Mouse (Mus musculus) heart, postnatal 0 days (tissue): ENCODE data around the gene Ilkap. TPM values are rescaled to one million over a fixed set of nuclear protein-coding genes. Genes with fewer than 3 reads are reported as not detected.

ENCODE experiments used
- ATAC-seq: fragments of 200-750 bp; cut with Nextera tagmentation; 2 replicates; pipeline ENCODE4 v1.8.0; 2017; ENCODE audit warnings: low read depth, moderate number of reproducible peaks, moderate library complexity; ENCODE audit not compliant: insufficient read depth
- DNase-seq: peaks from one replicate; pipeline ENCODE4 v3.0.0-alpha.2; 2016; ENCODE audit warnings: low spot score
- H3K27ac ChIP-seq: fragments of 300-500 bp; sonication (generic); 2 replicates; pipeline ENCODE4 v1.5.1; 2014; ENCODE audit warnings: low read depth, mild to moderate bottlenecking
- H3K27me3 ChIP-seq: fragments of 300-500 bp; sonication (generic); 2 replicates; pipeline ENCODE4 v1.6.1; 2014; ENCODE audit warnings: low read length, mixed read lengths; ENCODE audit not compliant: control insufficient read depth, insufficient read depth
- H3K36me3 ChIP-seq: fragments of 300-500 bp; sonication (generic); replicated peaks from 2 replicates; pipeline ENCODE4 v1.6.1; 2014; ENCODE audit warnings: low read length, mixed read lengths; ENCODE audit not compliant: control insufficient read depth, insufficient read depth
- H3K4me1 ChIP-seq: fragments of 300-500 bp; sonication (generic); 2 replicates; pipeline ENCODE4 v1.6.1; 2014; ENCODE audit warnings: antibody characterized with exemption; ENCODE audit not compliant: control insufficient read depth, insufficient read depth
- H3K4me2 ChIP-seq: fragments of 300-500 bp; sonication (generic); 2 replicates; pipeline ENCODE4 v1.6.1; 2014; ENCODE audit warnings: low read depth, mild to moderate bottlenecking, low read length, moderate library complexity
- H3K4me3 ChIP-seq: fragments of 300-500 bp; sonication (generic); 2 replicates; pipeline ENCODE4 v1.5.1; 2014; ENCODE audit warnings: low read depth, low read length
- H3K9ac ChIP-seq: fragments of 300-500 bp; sonication (generic); replicated peaks from 2 replicates; pipeline ENCODE4 v1.6.1; 2014; ENCODE audit warnings: low read depth, low read length, mixed read lengths
- H3K9me3 ChIP-seq: fragments of 300-500 bp; sonication (generic); replicated peaks from 2 replicates; pipeline ENCODE4 v1.6.1; 2016; ENCODE audit warnings: low read length; ENCODE audit not compliant: control insufficient read depth
- CTCF ChIP-seq: IDR thresholded peaks from 2 replicates; pipeline ENCODE4 v1.5.1; 2016; ENCODE audit warnings: antibody characterized with exemption, control low read depth, low read depth
- EP300 ChIP-seq: IDR thresholded peaks from 2 replicates; pipeline ENCODE4 v1.6.1; 2016; ENCODE audit warnings: antibody characterized with exemption, low read depth
- WGBS: fragments of 180-500 bp; shearing (Covaris S2); extraction: QIAGEN DNeasy Blood & Tissue Kit; methylation state at CpG from one replicate; pipeline ENCODE4 v1.1.7; 2014; 5-methylcytosine and 5-hydroxymethylcytosine counted together
- polyA plus RNA-seq: library from polyadenylated mRNA; unstranded; fragments of >200 nt; fragmentation: Nextera tagmentation; extraction: Ambion mirVana; gene quantifications from 2 replicates; pipeline ENCODE4 v1.2.1, GENCODE M21; 2015
- total RNA-seq: library from RNA; depleted of rRNA; stranded (reverse); fragments of >200 nt; gene quantifications from 2 replicates; pipeline ENCODE4 v1.2.3, GENCODE M21; 2014; ENCODE audit warnings: low replicate concordance

The Ilkap gene
- total and polyA plus RNA-seq, 2 experiments from 2014 or later = 70.5 to 71.4 TPM

DNA sequence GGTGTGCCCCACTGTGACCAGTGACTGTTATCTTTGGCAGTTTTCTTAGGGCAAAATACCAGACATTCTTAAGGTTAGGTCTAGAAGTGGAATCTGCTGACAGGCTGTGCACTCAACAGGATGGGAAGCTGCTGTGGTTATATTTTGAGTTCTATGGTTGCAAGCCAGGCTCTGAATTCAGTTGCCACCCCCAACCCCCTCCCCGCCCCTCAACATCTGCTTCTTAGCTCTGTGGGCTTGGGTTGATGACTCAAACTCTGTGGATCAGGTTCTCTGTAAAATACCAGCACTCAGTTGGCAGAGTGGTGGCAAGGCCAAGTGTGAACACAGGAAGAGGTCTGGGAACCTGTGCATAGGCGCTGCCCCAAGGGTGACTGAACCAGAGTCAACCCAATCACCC lies 46.3 kb downstream of the Ilkap start:
- no peak for DNase-seq
- 87% methylated on average over 2 of the region's 2 CpGs for WGBS
- Histone ChIP-seq H3K9me3 (no peaks in the 10 kb centered on the region), H3K4me2 (peak overlapping the region; percentile 41), H3K4me1 (peaks cover 14% of the 10 kb centered on the region), H3K27me3 (no peaks in the 10 kb centered on the region), H3K4me3 (no peak overlapping the region), H3K27ac (no peak overlapping the region), H3K36me3 (0 out of 2 replicates have a peak, but pooled peaks cover 24% of the 10 kb centered on the region), H3K9ac (no peak overlapping the region)
- ATAC-seq = no peak
- TF ChIP-seq EP300 (no peak), CTCF (no peak)

DNA sequence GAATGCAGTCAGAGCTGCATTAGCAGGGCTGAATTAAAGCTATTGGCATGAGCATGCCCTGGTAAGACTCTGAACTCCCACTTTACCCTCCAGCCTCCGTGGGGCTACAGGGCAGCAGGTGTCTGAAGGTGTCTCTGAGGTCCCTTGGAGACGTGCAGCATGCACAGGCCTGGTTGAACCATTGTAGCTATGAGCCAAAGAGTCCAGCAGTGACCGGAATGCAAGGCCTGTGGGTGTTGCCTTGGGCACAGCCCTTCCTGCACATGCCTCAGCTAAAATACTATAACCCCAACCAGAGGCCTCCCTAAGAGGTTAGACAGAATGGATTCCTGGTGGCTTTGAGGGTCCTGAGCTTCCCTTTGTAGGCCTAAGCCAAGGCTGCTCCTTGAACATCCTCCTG lies 47.4 kb downstream of the Ilkap start:
- peak overlapping the region; percentile 43 for H3K4me3 ChIP-seq
- DNase-seq (peak; percentile 43), ATAC-seq (peak; percentile 55)
- H3K9ac ChIP-seq = peak overlapping the region; percentile 64
- no peaks in the 10 kb centered on the region for H3K9me3 ChIP-seq
- H3K4me2 ChIP-seq = peak overlapping the region; percentile 70
- peaks cover 2% of the 10 kb centered on the region; the same call in 1 of the 2 replicates for H3K27me3 ChIP-seq
- TF ChIP-seq EP300 (no peak; the same call in 1 of the 2 replicates), CTCF (no peak)
- H3K27ac ChIP-seq = peak overlapping the region; percentile 91
- 40% methylated on average over 3 of the region's 3 CpGs for WGBS
- peaks cover 14% of the 10 kb centered on the region for H3K4me1 ChIP-seq
- H3K36me3 ChIP-seq = 0 out of 2 replicates have a peak, but pooled peaks cover 17% of the 10 kb centered on the region

GRCm38 (mm10) chr1:91350841-91351240 lies 47.8 kb downstream of the Ilkap start, which contains the start of gene Klhl30:
Gene Klhl30, plus strand, starts transcription at chr1:91351016.
- peaks cover 14% of the 10 kb centered on the region for H3K4me1 ChIP-seq
- H3K27me3 ChIP-seq = peaks cover 6% of the 10 kb centered on the region
- DNase-seq = peak; percentile 88
- peak within 1 kb of the TSS; percentile 70 for H3K4me2 ChIP-seq
- 17% methylated on average over 4 of the region's 4 CpGs for WGBS
- peak within 1 kb of the TSS; percentile 43 for H3K4me3 ChIP-seq
- peak within 1 kb of the TSS; percentile 64 for H3K9ac ChIP-seq
- TF ChIP-seq CTCF (no peak), EP300 (no peak)
- H3K9me3 ChIP-seq = no peaks in the 10 kb centered on the region
- peak within 1 kb of the TSS; percentile 91 for H3K27ac ChIP-seq
- 0 out of 2 replicates have a peak, but pooled peaks cover 17% of the 10 kb centered on the region for H3K36me3 ChIP-seq
- peak; percentile 91 for ATAC-seq

DNA sequence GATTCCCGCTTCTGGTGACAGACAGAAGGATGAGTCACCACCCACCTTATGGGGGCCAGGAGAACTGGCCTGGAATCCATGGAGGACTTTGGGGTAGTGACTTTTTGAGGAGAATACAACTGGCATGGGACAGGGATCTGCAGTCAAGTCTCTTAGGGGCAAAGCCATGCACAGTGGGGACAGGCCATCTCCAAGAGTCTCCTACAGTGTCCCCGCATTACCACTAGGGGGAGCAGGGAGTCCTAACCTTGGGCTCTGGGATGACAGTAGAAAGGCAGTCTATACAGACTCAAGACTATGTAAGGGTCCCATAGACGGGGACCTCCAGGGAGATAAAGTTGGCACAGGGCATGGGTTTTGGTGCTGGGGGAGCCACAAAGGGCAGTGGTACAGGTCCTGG lies 51.7 kb downstream of the Ilkap start:
- Histone ChIP-seq H3K4me3 (no peak overlapping the region), H3K4me2 (no peak overlapping the region), H3K27ac (no peak overlapping the region), H3K4me1 (peaks cover 10% of the 10 kb centered on the region), H3K9ac (no peak overlapping the region), H3K27me3 (peaks cover 45% of the 10 kb centered on the region), H3K36me3 (no peaks in the 10 kb centered on the region), H3K9me3 (no peaks in the 10 kb centered on the region)
- ATAC-seq (peak; percentile 37), DNase-seq (peak; percentile 86)
- WGBS = 33% methylated on average over 3 of the region's 3 CpGs
- TF ChIP-seq EP300 = no peak
- peak; percentile 92 for TF ChIP-seq CTCF

DNA sequence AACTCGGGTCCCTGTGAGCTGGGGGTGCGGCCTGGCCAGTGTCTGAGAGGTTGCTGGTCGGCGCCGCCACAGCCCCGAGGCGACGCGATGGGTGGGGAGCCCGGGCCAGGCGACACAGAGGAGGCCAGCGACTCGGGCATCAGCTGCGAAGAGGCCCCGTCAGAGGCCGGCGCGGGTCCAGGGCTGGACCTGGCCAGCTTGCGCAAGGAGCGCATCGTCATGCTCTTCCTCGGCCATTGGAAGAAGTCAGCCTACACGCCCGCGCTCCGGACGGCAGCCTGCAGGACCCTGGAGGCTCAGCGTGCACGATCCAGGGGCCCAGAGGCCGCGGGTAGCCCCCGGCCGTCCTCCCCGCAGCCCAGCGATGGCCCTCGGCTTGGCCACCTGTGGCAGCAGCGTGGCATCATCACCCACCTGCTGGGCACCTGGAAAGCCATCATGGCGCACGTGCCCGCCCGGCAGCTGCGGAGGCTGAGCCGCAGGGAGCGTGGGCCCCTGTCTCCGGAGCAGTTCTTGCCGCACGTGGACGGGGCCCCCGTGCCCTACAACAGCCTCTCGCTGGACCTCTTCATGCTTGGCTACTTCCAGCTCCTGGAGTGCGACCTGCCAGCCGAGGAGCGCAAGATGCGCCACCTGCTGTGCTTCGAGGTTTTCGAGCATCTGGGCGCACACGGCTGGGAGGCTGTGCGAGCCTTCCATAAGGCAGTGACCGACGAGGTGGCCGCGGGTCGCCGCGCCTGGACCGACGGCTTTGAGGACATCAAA lies 53.5 kb downstream of the Ilkap start:
- WGBS = 6% methylated on average over 61 of the region's 68 CpGs
- Histone ChIP-seq H3K27me3 (peaks cover 46% of the 10 kb centered on the region), H3K36me3 (no peaks in the 10 kb centered on the region), H3K9me3 (no peaks in the 10 kb centered on the region), H3K27ac (no peak overlapping the region), H3K4me1 (peaks cover 4% of the 10 kb centered on the region), H3K9ac (no peak overlapping the region), H3K4me2 (peak overlapping the region; percentile 30), H3K4me3 (peak overlapping the region; percentile 25)
- ATAC-seq (no peak; the same call in 1 of the 2 replicates), DNase-seq (no peak)
- TF ChIP-seq CTCF (peak; percentile 34; the same call in 1 of the 2 replicates), EP300 (no peak)
